Mouse (Mus musculus): ENCODE data around the gene Lrrfip2. TPM values are rescaled to one million over a fixed set of nuclear protein-coding genes. Genes with fewer than 3 reads are reported as not detected.

Lrrfip2 gene
- polyA plus RNA-seq, 1 experiment from 2014 or later = 17.9 TPM

- no peak overlapping the region for H3K4me2 ChIP-seq
- H3K9me3 ChIP-seq (replicated peaks) = no peaks in the 10 kb centered on the region
- 0 out of 2 replicates have a peak, but pooled peaks cover 8% of the 10 kb centered on the region for H3K27me3 ChIP-seq
- H3K4me3 ChIP-seq (replicated peaks) = no peak overlapping the region
- H3K27ac ChIP-seq (replicated peaks) = no peak overlapping the region
- WGBS (ENCODE audit: insufficient replicate concordance) = 50% methylated on average over 7 of the region's 7 CpGs
- no peaks in the 10 kb centered on the region for H3K36me3 ChIP-seq (replicated peaks)
- ATAC-seq (ENCODE audit: insufficient read depth) = no peak
- peaks cover 2% of the 10 kb centered on the region; the same call in 1 of the 2 replicates for H3K4me1 ChIP-seq (replicated peaks)
- no peak overlapping the region for H3K9ac ChIP-seq
These were observed 28.5 kb upstream of the Lrrfip2 start for GRCm38 (mm10) chr9:111088886-111089285.

DNA sequence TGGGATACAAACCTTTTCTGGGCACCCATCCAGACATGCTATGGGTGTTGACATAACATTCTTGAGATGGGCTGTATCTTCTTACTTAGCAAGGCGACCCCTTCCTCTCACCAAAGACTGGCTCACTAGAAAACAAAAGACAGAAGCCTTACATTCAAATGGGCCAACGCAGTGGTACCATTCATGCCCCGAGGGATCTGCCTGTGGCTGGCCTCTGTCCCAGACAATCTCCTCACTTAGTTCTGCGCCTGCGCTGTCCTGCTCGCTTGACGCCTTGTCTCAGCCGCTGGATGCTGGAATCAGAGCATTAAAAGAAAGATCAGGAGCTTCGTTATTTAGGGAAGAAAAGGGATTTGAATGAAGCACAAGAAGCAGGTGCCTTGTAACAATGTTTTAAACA is 24.7 kb upstream of the Lrrfip2 start:
- ATAC-seq (ENCODE audit: insufficient read depth) = no peak
- no peaks in the 10 kb centered on the region for H3K36me3 ChIP-seq (replicated peaks)
- H3K27ac ChIP-seq (replicated peaks) = no peak overlapping the region
- no peaks in the 10 kb centered on the region for H3K9me3 ChIP-seq (replicated peaks)
- no peak overlapping the region for H3K4me2 ChIP-seq
- no peak overlapping the region for H3K4me3 ChIP-seq (replicated peaks)
- 65% methylated on average over 9 of the region's 9 CpGs for WGBS (ENCODE audit: insufficient replicate concordance)
- H3K27me3 ChIP-seq = 0 out of 2 replicates have a peak, but pooled peaks cover 8% of the 10 kb centered on the region
- peaks cover 7% of the 10 kb centered on the region for H3K4me1 ChIP-seq (replicated peaks)
- H3K9ac ChIP-seq = no peak overlapping the region

DNA sequence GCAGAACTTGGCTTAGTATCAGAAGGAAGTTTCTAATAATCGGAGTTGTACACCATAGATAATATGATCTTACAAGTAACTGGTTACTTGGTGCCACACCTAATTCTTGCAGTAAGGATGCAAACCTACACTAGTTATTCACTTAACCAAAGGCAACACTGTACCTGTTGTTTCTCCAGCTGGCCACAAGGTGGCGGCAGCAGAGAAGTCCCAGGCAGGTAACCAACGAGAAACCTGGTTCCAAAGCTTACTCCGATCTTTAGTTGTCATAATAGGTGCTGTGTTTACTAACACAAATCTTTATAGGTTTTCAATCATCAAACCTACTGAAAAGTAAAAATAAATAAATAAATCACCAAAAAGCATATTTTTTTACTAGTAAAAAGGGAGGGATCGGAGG is 24.3 kb upstream of the Lrrfip2 start:
- Histone ChIP-seq H3K27me3 (0 out of 2 replicates have a peak, but pooled peaks cover 8% of the 10 kb centered on the region), H3K4me3 (replicated peaks) (no peak overlapping the region), H3K27ac (replicated peaks) (no peak overlapping the region), H3K9me3 (replicated peaks) (no peaks in the 10 kb centered on the region), H3K9ac (no peak overlapping the region), H3K36me3 (replicated peaks) (no peaks in the 10 kb centered on the region), H3K4me2 (no peak overlapping the region), H3K4me1 (replicated peaks) (peaks cover 7% of the 10 kb centered on the region; the same call in 1 of the 2 replicates)
- ATAC-seq (ENCODE audit: insufficient read depth) = no peak
- 22% methylated on average over 5 of the region's 5 CpGs for WGBS (ENCODE audit: insufficient replicate concordance)

DNA sequence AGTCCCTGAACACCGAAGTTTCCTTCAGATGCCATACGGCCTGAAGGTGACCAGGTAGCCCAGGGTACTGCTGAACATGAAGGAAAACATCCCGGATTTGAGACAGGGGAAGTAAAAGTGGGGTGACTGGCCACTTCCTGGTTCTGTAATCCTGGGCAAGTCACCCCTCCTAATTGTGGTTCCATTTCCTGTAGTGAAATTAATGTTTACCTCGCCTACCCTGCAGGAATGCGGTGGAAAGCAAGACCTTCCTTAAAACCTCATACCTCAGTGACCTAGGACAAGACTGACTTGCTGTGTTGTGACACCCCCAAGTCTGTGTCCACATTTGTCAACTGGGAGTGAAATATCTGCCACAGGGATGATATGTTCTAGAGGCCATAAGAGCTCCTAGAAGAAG is 22.8 kb upstream of the Lrrfip2 start:
- 34% methylated on average over 5 of the region's 5 CpGs for WGBS (ENCODE audit: insufficient replicate concordance)
- ATAC-seq (ENCODE audit: insufficient read depth) = no peak

GRCm38 (mm10) chr9:111095710-111096109 is 21.7 kb upstream of the Lrrfip2 start:
- H3K4me2 ChIP-seq = no peak overlapping the region
- H3K4me1 ChIP-seq (replicated peaks) = peaks cover 5% of the 10 kb centered on the region; the same call in 1 of the 2 replicates
- no peak for ATAC-seq (ENCODE audit: insufficient read depth)
- H3K36me3 ChIP-seq (replicated peaks) = no peaks in the 10 kb centered on the region
- H3K9me3 ChIP-seq (replicated peaks) = no peaks in the 10 kb centered on the region
- H3K27me3 ChIP-seq = no peaks in the 10 kb centered on the region
- no peak overlapping the region for H3K4me3 ChIP-seq (replicated peaks)
- no peak overlapping the region for H3K27ac ChIP-seq (replicated peaks)
- no peak overlapping the region for H3K9ac ChIP-seq
- WGBS (ENCODE audit: insufficient replicate concordance) = 57% methylated on average over 7 of the region's 7 CpGs

More for the DNA sequence above, 22.8 kb upstream of the Lrrfip2 start:
- Histone ChIP-seq H3K4me3 (replicated peaks) (no peak overlapping the region), H3K4me1 (replicated peaks) (peaks cover 5% of the 10 kb centered on the region; the same call in 1 of the 2 replicates), H3K27ac (replicated peaks) (no peak overlapping the region), H3K4me2 (no peak overlapping the region), H3K9me3 (replicated peaks) (no peaks in the 10 kb centered on the region), H3K36me3 (replicated peaks) (no peaks in the 10 kb centered on the region), H3K9ac (no peak overlapping the region), H3K27me3 (0 out of 2 replicates have a peak, but pooled peaks cover 4% of the 10 kb centered on the region)

DNA sequence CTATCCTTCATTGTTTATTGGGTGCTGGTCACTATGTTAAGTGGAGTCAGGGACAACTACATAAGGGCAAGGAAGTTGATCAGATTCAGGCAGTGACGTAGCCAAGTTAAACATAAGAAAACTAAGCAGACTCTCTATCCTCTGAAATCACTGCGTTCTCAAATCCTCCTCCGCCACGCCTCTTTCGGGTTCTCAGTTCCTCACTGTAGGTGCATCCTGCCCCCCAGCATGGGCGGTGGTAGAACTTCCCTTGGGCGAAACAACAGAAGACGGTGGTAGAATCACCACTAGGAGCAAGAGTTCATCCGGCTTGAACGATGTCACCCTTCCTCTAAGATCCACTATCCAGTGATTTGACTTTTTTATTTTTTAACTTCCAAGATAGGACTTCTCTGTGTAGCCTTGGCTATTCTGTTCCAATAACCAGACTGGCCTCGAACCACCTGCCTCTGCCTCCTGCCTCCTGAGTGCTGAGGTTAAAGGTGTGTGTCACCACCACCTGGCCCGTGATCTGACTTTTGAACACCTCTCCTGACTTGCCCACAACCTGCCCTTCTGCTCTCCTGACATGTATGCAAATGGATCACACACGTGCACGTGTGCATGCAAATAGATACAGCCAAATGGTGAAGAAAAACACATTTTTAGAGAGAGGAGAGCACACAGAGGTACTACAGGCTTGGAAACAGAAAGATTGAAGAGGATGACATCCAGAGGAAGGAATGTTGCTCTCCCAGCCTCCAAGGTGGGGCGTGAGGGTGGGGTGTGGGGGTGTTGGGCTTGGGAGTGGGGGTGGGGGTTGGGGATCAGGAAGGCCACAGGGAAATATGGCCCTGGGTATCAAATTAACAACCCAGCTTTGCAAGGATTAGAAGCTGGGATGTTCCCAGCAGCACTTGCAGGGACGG is 20.7 kb upstream of the Lrrfip2 start:
- WGBS (ENCODE audit: insufficient replicate concordance) = 71% methylated on average over 16 of the region's 16 CpGs
- H3K27ac ChIP-seq (replicated peaks) = no peak overlapping the region
- ATAC-seq (ENCODE audit: insufficient read depth) = no peak
- H3K4me3 ChIP-seq (replicated peaks) = no peak overlapping the region
- H3K4me2 ChIP-seq = no peak overlapping the region
- peaks cover 5% of the 10 kb centered on the region; the same call in 1 of the 2 replicates for H3K4me1 ChIP-seq (replicated peaks)
- no peaks in the 10 kb centered on the region for H3K9me3 ChIP-seq (replicated peaks)
- H3K27me3 ChIP-seq = no peaks in the 10 kb centered on the region
- H3K9ac ChIP-seq = no peak overlapping the region
- no peaks in the 10 kb centered on the region for H3K36me3 ChIP-seq (replicated peaks)

DNA sequence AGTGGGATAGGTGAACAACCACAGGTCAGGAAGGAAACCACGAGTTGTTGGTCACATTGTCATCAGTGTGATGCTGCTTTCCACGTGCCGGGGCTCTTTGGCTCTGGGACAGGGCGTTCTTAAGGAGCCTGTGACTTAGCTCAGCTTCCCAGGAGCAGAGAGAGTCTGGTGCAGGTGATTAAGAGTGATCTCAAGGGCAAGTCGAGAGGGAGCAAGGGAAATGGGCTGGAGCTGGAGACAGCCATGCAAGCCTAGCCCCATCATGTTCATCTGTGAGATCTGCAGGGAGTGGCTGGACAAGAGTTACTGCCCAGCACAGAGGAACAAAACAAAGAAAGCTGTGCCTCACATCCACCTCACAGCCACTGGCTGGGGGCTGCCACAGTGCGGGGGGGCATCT is 19.8 kb upstream of the Lrrfip2 start:
- Histone ChIP-seq H3K36me3 (replicated peaks) (no peaks in the 10 kb centered on the region), H3K9me3 (replicated peaks) (no peaks in the 10 kb centered on the region), H3K27ac (replicated peaks) (no peak overlapping the region), H3K4me1 (replicated peaks) (peaks cover 5% of the 10 kb centered on the region; the same call in 1 of the 2 replicates), H3K4me3 (replicated peaks) (no peak overlapping the region), H3K27me3 (no peaks in the 10 kb centered on the region), H3K9ac (no peak overlapping the region), H3K4me2 (no peak overlapping the region)
- no peak for ATAC-seq (ENCODE audit: insufficient read depth)
- 44% methylated on average over 6 of the region's 6 CpGs for WGBS (ENCODE audit: insufficient replicate concordance)

GRCm38 (mm10) chr9:111100406-111100805 is 17.0 kb upstream of the Lrrfip2 start:
- no peak overlapping the region for H3K4me3 ChIP-seq (replicated peaks)
- no peak for ATAC-seq (ENCODE audit: insufficient read depth)
- WGBS (ENCODE audit: insufficient replicate concordance) = 78% methylated on average over 3 of the region's 3 CpGs

GRCm38 (mm10) chr9:111103293-111103692 is 14.1 kb upstream of the Lrrfip2 start:
- no peaks in the 10 kb centered on the region for H3K36me3 ChIP-seq (replicated peaks)
- H3K4me3 ChIP-seq (replicated peaks) = no peak overlapping the region
- no peaks in the 10 kb centered on the region for H3K9me3 ChIP-seq (replicated peaks)
- WGBS (ENCODE audit: insufficient replicate concordance) = 59% methylated on average over 5 of the region's 5 CpGs
- H3K27ac ChIP-seq (replicated peaks) = no peak overlapping the region
- H3K27me3 ChIP-seq = no peaks in the 10 kb centered on the region
- no peak overlapping the region for H3K9ac ChIP-seq
- H3K4me2 ChIP-seq = no peak overlapping the region
- H3K4me1 ChIP-seq (replicated peaks) = no peaks in the 10 kb centered on the region
- ATAC-seq (ENCODE audit: insufficient read depth) = no peak

More at GRCm38 (mm10) chr9:111100406-111100805, 17.0 kb upstream of the Lrrfip2 start:
- Histone ChIP-seq H3K36me3 (replicated peaks) (no peaks in the 10 kb centered on the region), H3K27ac (replicated peaks) (no peak overlapping the region), H3K4me1 (replicated peaks) (no peaks in the 10 kb centered on the region), H3K4me2 (no peak overlapping the region), H3K9me3 (replicated peaks) (no peaks in the 10 kb centered on the region), H3K9ac (no peak overlapping the region), H3K27me3 (no peaks in the 10 kb centered on the region)

DNA sequence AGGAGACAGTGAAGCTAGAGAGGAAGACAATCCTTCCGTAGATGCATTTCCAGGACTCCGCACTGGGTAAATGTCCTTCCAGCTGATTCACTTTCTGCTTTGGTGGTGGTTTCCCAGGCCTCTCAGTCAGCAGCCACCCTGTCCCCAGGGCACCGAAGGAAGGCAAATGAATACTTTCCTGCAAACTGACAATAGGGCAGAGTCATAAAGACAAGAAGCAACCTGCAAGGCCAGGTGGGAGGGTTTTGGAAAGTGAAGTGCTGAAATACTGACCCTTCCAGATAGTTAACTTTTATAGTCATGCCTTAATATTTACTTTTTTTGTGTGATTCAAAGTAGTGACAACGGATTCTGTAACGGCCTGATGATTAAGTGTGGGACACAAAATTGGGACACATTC is 13.5 kb upstream of the Lrrfip2 start:
- 76% methylated on average over 5 of the region's 5 CpGs for WGBS (ENCODE audit: insufficient replicate concordance)
- ATAC-seq (ENCODE audit: insufficient read depth) = no peak
- Histone ChIP-seq H3K9me3 (replicated peaks) (no peaks in the 10 kb centered on the region), H3K36me3 (replicated peaks) (no peaks in the 10 kb centered on the region), H3K27ac (replicated peaks) (no peak overlapping the region), H3K4me2 (no peak overlapping the region), H3K27me3 (no peaks in the 10 kb centered on the region), H3K4me3 (replicated peaks) (no peak overlapping the region), H3K9ac (no peak overlapping the region), H3K4me1 (replicated peaks) (no peaks in the 10 kb centered on the region)

- H3K4me1 ChIP-seq (replicated peaks) = no peaks in the 10 kb centered on the region
- ATAC-seq (ENCODE audit: insufficient read depth) = no peak
- no peaks in the 10 kb centered on the region for H3K27me3 ChIP-seq
- 36% methylated on average over 3 of the region's 3 CpGs for WGBS (ENCODE audit: insufficient replicate concordance)
- no peak overlapping the region for H3K9ac ChIP-seq
- no peaks in the 10 kb centered on the region for H3K36me3 ChIP-seq (replicated peaks)
- H3K27ac ChIP-seq (replicated peaks) = no peak overlapping the region
- no peaks in the 10 kb centered on the region for H3K9me3 ChIP-seq (replicated peaks)
- no peak overlapping the region for H3K4me2 ChIP-seq
- H3K4me3 ChIP-seq (replicated peaks) = no peak overlapping the region
These were observed 9.5 kb upstream of the Lrrfip2 start for GRCm38 (mm10) chr9:111107863-111108262.

Measured in liver, embryonic 15.5 days (tissue).